Mouse (Mus musculus): ENCODE measurements at regions not wholly inside any gene's neighbourhood (a gene's known extent, or its start where the extent isn't known, plus 50 kb on each side); places are given as distances from the start of the nearest gene placed in this dataset.

GRCm38 (mm10) chr2:162837776-162838175 lies 93.6 kb upstream of the Srsf6 start:
- H3K27ac ChIP-seq (ENCODE audit: control insufficient read depth, low read depth, low read length) = no peak overlapping the region
- H3K4me1 ChIP-seq (ENCODE audit: control insufficient read depth in 1 of 2, insufficient read depth in 2 of 2, low read length in 2 of 2) = no peaks in the 10 kb centered on the region
- no peak overlapping the region for H3K4me3 ChIP-seq (ENCODE audit: control insufficient read depth in 1 of 2, insufficient read depth in 1 of 2, low read depth in 2 of 2, low read length in 2 of 2)
- TF ChIP-seq GABPA (IDR thresholded peaks at IDR 0.05; ENCODE audit: low read depth, low read length) (no peak), USF2 (IDR thresholded peaks at IDR 0.05; ENCODE audit: borderline replicate concordance in 1 of 2, insufficient read depth in 1 of 2, low read depth in 1 of 2, low read length in 2 of 2) (no peak), TBP (IDR thresholded peaks at IDR 0.05; ENCODE audit: low read depth, low read length) (no peak), EP300 (IDR thresholded peaks at IDR 0.05; ENCODE audit: low read depth in 1 of 2, low read length in 2 of 2) (no peak), SIN3A (IDR thresholded peaks at IDR 0.05; ENCODE audit: low read length) (no peak), MXI1 (IDR thresholded peaks at IDR 0.05; ENCODE audit: low read depth, low read length) (no peak), NELFE (IDR thresholded peaks at IDR 0.05; ENCODE audit: low read depth, low read length) (no peak), MAX (IDR thresholded peaks at IDR 0.05; ENCODE audit: low read length) (no peak), MAZ (IDR thresholded peaks at IDR 0.05; ENCODE audit: low read depth, low read length) (no peak), CHD1 (IDR thresholded peaks at IDR 0.05; ENCODE audit: low read depth, low read length) (no peak)
- no peaks in the 10 kb centered on the region for H3K9me3 ChIP-seq (replicated peaks; ENCODE audit: insufficient read depth, low read length)
- H3K9ac ChIP-seq (ENCODE audit: control insufficient read depth, low read depth, low read length, poor library complexity, severe bottlenecking) = no peak overlapping the region
- H3K36me3 ChIP-seq (ENCODE audit: control insufficient read depth in 1 of 2, insufficient read depth in 2 of 2, low read length in 2 of 2) = no peaks in the 10 kb centered on the region
- no peaks in the 10 kb centered on the region for H3K27me3 ChIP-seq (ENCODE audit: control insufficient read depth in 1 of 2, insufficient read depth in 2 of 2, low read length in 2 of 2)
- H3K79me2 ChIP-seq (ENCODE audit: control insufficient read depth, insufficient read depth, low read length, poor library complexity) = no peaks in the 10 kb centered on the region
- no peak for DNase-seq (ENCODE audit: low read depth, low spot score)

- H3K9me3 ChIP-seq (replicated peaks; ENCODE audit: insufficient read depth, low read length) = no peaks in the 10 kb centered on the region
- H3K4me1 ChIP-seq (ENCODE audit: control insufficient read depth in 1 of 2, insufficient read depth in 2 of 2, low read length in 2 of 2) = no peaks in the 10 kb centered on the region
- no peak overlapping the region for H3K4me3 ChIP-seq (ENCODE audit: control insufficient read depth in 1 of 2, insufficient read depth in 1 of 2, low read depth in 2 of 2, low read length in 2 of 2)
- no peak overlapping the region for H3K27ac ChIP-seq (ENCODE audit: control insufficient read depth, low read depth, low read length)
- TF ChIP-seq MYB (IDR thresholded peaks at IDR 0.05; ENCODE audit: low read depth, low read length) (no peak), GABPA (IDR thresholded peaks at IDR 0.05; ENCODE audit: low read depth, low read length) (no peak), TBP (IDR thresholded peaks at IDR 0.05; ENCODE audit: low read depth, low read length) (no peak), BHLHE40 (IDR thresholded peaks at IDR 0.05; ENCODE audit: borderline replicate concordance, low read depth, low read length) (no peak), TAL1 (IDR thresholded peaks at IDR 0.05; ENCODE audit: low read length) (no peak), ETS1 (IDR thresholded peaks at IDR 0.05; ENCODE audit: low read depth, low read length) (no peak), POLR2AphosphoS2 (IDR thresholded peaks at IDR 0.05; ENCODE audit: low read length) (no peak), ZC3H11A (IDR thresholded peaks at IDR 0.05; ENCODE audit: low read depth, low read length) (no peak), RAD21 (IDR thresholded peaks at IDR 0.05; ENCODE audit: low read depth, low read length) (no peak), UBTF (IDR thresholded peaks at IDR 0.05; ENCODE audit: borderline replicate concordance, insufficient read depth, low read depth, low read length) (no peak), MAZ (IDR thresholded peaks at IDR 0.05; ENCODE audit: low read depth, low read length) (no peak), JUND (IDR thresholded peaks at IDR 0.05; ENCODE audit: low read depth, low read length) (no peak), KAT2A (conservative IDR thresholded peaks at IDR 0.05; ENCODE audit: low read depth, low read length) (no peak), E2F4 (IDR thresholded peaks at IDR 0.05; ENCODE audit: borderline replicate concordance, low read depth, low read length) (no peak)
- H3K9ac ChIP-seq (ENCODE audit: control insufficient read depth, low read depth, low read length, poor library complexity, severe bottlenecking) = no peak overlapping the region
- DNase-seq (ENCODE audit: low read depth, low spot score) = no peak
- no peaks in the 10 kb centered on the region for H3K79me2 ChIP-seq (ENCODE audit: control insufficient read depth, insufficient read depth, low read length, poor library complexity)
- H3K27me3 ChIP-seq (ENCODE audit: control insufficient read depth in 1 of 2, insufficient read depth in 2 of 2, low read length in 2 of 2) = no peaks in the 10 kb centered on the region
- no peaks in the 10 kb centered on the region for H3K36me3 ChIP-seq (ENCODE audit: control insufficient read depth in 1 of 2, insufficient read depth in 2 of 2, low read length in 2 of 2)
Measured at GRCm38 (mm10) chr2:162833741-162834140, 97.6 kb upstream of the Srsf6 start.
